Mouse (Mus musculus) CD8-positive naive resting alpha-beta T cell, adult 2 months (primary cell): ENCODE data around the gene Fyn.

Experiments used
- DNase-seq, 2 experiments: peaks; one replicate each; pipeline ENCODE4 v3.0.0; 2022; ENCODE audit warnings: low read depth in 2 of 2, low spot score in 2 of 2

The Fyn gene

GRCm38 (mm10) chr10:39368572-39369135, at the start of gene Fyn:
Gene Fyn, plus strand, starts transcription at chr10:39368855.
- no peak for DNase-seq

DNA sequence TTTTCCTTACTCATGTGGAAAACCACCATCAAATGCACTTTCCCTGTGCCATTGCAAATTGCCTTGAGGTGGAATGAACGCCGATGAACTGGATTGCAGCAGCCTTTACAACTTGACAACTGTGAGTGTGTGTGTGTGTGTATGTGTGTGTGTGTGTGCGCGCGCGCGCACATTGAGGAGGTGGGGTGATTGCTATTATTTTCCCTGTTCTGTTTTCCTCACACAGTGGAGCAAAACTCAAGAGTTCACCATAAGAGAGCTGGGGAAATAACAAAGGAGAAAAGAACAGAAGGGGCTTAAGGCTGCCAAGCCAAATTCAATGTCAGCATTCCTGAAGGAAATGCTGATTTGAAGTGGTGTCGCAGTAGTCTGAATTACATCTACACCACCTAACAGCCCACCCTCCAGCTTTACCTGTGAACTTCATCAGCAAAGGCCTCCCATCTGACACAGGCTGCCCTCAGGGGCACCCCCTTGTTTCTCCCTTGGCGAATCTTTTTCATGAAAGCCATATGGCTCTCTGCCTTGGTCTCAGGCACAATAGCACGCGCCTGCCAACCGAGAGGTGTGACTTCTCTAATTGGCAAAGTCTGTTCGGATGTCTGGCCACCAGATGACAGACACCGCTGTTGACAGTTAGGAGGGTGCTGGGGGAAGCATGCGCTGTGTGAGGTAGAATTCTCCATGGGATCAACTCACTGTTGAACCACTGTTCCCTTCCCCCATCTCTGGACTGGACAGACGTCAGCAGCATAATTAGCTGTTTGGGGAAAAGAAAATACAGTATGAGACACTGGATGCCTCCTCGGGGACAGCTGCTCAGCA, 47.6 kb upstream of the Fyn start:
- no peak for DNase-seq

GRCm38 (mm10) chr10:39321623-39321985, 47.1 kb upstream of the Fyn start:
- DNase-seq, result no peak

- no peak for DNase-seq
These were observed 46.5 kb upstream of the Fyn start for GRCm38 (mm10) chr10:39322143-39322542.

- DNase-seq, result no peak
These were observed 44.4 kb upstream of the Fyn start for GRCm38 (mm10) chr10:39324291-39324690.

DNA sequence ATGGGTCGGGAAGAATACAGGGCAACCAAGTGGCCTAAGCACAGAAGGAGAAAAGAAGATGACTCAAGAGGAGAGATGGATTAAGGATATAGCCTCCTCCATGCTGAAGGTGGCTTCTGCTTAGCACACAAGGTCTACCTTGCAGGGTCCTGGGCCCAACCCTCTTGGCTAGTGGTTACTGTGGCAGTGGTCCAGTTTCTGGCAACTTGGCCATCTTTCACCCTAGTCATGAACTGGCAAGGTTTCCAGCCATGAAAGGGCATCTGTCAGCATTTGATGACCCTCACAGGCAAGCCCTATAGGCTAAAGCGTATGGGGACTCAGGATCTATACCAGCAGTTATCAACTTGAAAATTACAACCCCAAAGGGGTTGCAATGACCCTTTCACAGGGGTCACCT, 40.0 kb upstream of the Fyn start:
- DNase-seq, result no peak

DNA sequence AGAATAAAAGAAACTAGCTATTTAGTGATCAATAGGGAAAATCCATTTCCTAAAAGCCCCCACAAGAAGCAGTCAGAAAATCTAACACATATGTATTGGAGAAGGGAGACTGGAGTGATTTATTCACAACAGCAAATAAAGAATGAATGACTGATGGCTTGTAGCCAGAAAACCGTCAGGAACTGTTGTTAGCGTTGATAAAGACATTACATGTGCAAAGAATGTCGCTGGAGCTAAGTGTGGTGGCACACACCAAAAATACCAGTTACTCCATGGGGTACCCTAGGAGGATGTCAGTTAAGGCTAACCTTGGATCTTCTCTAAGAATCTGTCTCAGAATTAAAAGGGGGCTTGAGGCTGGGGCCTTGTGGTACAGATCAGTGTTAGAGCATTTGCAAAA, 34.3 kb upstream of the Fyn start:
- DNase-seq, result no peak

DNA sequence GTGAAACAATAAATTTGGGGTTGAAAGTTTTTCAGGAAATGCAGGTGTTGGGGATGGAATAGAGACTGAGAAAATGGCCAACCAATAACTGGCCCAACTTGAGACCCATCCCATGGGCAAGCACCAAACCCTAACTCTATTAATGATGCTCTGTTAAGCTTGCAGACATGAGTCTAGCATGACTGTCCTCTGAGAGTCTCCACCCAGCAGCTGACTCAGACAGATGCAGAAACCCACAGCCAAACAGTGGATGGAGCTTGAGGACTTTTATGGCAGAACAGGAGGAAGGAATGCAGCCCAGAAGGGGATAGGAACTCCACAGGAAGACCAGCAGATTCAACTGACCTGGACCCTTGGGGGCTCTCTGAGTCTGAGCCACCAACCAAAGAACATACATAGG, 32.8 kb upstream of the Fyn start:
- no peak for DNase-seq

- DNase-seq, result peak in 1 of 2 experiments; percentile 28
These were observed 29.3 kb upstream of the Fyn start for GRCm38 (mm10) chr10:39339189-39339968.

- DNase-seq, result no peak
These were observed 28.8 kb upstream of the Fyn start for GRCm38 (mm10) chr10:39339969-39340236.

GRCm38 (mm10) chr10:39343551-39343950, 25.1 kb upstream of the Fyn start:
- peak in 1 of 2 experiments; percentile 6 for DNase-seq

DNA sequence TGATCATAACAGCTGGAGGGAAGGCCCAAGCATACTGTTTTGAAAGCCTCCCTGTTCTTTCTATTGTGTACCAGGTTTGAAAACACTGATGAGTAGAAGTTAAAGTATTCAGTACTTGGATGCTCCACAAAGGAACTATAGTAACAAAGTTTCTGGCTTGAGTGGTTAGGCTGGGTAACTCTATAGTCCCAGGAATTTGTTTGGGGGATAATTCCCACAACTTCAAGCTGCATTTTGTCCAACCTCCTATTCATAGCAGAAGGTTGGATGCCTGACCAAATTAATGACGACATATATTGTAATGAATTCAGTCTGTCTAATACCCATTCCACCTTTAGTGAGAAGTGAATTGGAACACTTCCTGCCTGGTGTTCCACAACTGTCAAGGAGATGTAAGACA, 22.7 kb upstream of the Fyn start:
- DNase-seq, result no peak

DNA sequence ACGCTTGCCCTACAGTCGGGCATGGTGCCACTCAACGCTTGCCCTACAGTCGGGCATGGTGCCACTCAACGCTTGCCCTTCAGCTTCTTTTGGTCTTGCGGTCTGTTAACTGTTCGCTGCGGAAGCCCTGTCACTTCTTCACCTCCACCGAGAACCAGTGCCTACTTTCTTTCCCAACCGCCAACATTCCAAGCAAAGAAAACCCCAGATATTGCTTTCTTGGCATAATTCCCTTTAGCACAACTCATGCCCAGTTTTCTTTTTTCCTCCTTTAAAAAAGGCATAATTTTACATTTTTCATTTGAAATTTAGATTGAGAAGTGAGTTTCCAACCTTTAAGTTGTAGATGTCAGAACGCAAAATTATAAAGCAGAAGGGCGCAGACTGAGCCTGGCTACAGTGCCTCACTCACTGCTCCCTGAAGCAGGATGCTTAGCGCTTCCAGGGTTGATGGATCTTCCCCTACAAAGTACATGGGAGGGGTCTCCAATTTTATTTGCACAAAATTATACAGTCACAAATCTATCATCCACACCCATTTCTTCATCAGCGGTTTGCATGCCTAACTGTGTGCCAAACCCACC, 18.8 kb upstream of the Fyn start:
- no peak for DNase-seq

GRCm38 (mm10) chr10:39364196-39364595, 4.5 kb upstream of the Fyn start:
- no peak for DNase-seq

GRCm38 (mm10) chr10:39369502-39369931, 862 bp downstream of the Fyn start:
- peak; percentile 91 to 93 for DNase-seq

- peak; percentile 25 to 27 for DNase-seq
These were observed 1.5 kb downstream of the Fyn start for GRCm38 (mm10) chr10:39369977-39370785.

- DNase-seq, result peak; percentile 15 to 26
These were observed 2.1 kb downstream of the Fyn start for GRCm38 (mm10) chr10:39370786-39371221.

GRCm38 (mm10) chr10:39371467-39371866, 2.8 kb downstream of the Fyn start:
- DNase-seq, result peak; percentile 47 to 67

DNA sequence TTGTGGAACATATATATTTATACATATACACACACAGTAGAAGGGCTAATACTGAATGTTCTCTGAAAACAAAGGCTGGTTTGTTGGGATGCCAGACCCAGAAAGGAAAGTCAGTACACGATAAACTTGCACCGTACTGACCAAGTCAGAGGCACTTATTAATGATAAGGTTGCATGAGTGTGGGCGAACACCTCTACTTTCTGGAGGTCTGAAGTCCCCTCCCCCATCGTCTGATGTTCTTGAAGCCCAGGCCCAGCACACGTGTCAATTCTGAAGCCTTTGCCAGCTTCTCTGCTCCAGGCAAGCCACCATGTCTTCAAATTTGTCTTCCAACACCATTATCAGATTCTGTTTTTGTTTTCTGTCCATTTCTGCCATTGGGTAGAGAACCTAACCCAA, 3.3 kb downstream of the Fyn start:
- no peak for DNase-seq

DNA sequence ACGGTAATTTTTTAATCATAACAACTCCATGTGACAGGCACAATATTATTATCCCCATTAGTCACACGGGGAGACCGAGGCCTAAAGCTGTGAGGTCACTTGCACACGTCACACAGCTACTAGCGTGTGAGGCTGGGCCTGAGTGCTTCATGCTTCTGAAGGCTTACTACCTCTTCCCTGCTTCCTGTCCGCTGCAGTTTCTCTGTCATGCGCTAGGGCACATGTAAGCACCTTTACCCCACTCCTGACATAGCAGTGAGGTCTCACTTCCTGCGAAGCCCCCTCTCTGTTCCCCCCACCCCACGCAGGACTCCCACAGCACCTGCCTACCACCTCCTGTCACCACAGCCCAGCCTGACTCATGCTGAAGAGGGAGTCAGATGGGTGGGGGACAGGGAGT, 8.0 kb downstream of the Fyn start:
- peak; percentile 21 to 50 for DNase-seq

DNA sequence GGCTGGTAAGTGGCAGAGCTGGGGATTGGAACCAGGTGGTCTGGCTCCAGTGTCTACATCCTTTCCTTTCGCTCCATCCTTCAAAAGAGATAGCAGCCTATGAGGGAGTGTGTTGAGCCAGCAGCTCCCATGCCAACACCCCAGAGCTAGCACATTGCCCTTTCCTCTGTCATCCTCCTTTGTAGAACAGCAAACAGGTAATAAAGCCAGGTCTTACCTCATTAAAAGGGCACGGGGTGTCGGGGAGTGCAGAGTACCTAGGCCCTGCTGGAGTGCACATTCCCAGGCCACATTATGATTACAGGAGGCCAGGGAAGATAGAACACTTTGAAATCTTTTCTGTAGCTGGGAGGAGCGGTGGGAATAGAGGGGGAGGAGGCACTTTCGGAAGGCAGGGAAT, 8.6 kb downstream of the Fyn start:
- no peak for DNase-seq
